Mouse (Mus musculus) splenic B cell, adult 2 months (primary cell): ENCODE data around the gene Fcgr2b.

ENCODE experiments used
- DNase-seq: peaks from one replicate; pipeline ENCODE4 v3.0.0-alpha.2; 2011; ENCODE audit warnings: low read depth, low spot score
- H3K27me3 ChIP-seq: 2 replicates; pipeline ENCODE4 v1.6.1; 2012; ENCODE audit warnings: mild to moderate bottlenecking, low read length, moderate library complexity, mixed read lengths; ENCODE audit not compliant: control insufficient read depth, poor library complexity, insufficient read depth, severe bottlenecking
- H3K36me3 ChIP-seq: 2 replicates; pipeline ENCODE4 v1.6.1; 2012; ENCODE audit warnings: mild to moderate bottlenecking, low read length, moderate library complexity, mixed read lengths; ENCODE audit not compliant: control insufficient read depth, poor library complexity, insufficient read depth, severe bottlenecking

The Fcgr2b gene

GRCm38 (mm10) chr1:170927378-170927777 lies 49.0 kb downstream of the Fcgr2b start, which contains the start of gene Fcrla:
Fcrla (minus strand) TSS chr1:170927583.
- DNase-seq: peak; percentile 81
- H3K36me3 ChIP-seq: no peaks in the 10 kb centered on the region

DNA sequence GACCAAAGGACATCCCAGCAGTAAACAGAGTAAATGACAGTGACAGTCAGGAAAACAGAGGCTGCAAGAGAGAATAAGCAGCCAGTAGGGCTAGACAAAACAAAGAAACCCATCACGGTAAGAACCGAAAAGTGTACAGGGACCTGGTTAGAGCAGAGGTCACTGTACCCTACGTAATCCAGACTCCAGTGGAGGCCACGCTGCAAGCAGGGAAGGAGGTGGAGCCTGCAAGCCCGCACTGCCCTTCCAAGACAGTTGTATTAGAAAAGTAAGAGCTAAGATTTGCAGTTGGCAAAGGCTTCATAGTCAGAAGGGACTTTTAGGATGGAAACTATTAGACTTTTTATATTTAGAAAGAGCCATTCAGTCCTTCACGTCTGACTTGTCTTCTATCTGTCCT lies 49.4 kb downstream of the Fcgr2b start:
- peak; percentile 50 for DNase-seq
- Histone ChIP-seq H3K36me3 (peaks cover 3% of the 10 kb centered on the region), H3K27me3 (no peaks in the 10 kb centered on the region)

More at GRCm38 (mm10) chr1:170927378-170927777, 49.0 kb downstream of the Fcgr2b start, which contains the start of gene Fcrla:
- H3K27me3 ChIP-seq: no peaks in the 10 kb centered on the region

GRCm38 (mm10) chr1:170924485-170924884 lies 51.9 kb downstream of the Fcgr2b start:
- peak; percentile 84 for DNase-seq
- Histone ChIP-seq H3K27me3 (no peaks in the 10 kb centered on the region), H3K36me3 (peaks cover 22% of the 10 kb centered on the region)

DNA sequence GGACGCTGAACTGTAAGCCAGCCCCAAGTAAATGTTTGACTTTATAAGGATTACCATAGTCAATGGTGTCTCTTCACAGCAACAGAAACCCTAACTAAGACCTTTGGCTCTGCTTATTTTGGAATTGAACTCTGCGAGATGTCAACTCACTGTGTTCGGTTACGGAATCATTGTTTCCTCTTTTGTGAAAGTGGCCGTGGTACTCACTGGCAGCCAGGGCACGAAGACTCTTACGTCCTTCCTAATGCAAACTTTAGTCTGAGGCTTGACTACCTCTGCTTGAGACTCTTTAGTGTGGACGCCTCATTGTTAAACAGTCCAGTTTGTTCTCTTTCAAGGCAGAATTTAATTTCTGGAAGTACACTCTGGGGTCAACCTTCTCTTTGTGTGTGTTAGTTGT lies 57.0 kb downstream of the Fcgr2b start:
- H3K27me3 ChIP-seq: no peaks in the 10 kb centered on the region
- H3K36me3 ChIP-seq: peaks cover 38% of the 10 kb centered on the region
- no peak for DNase-seq

- no peak for DNase-seq
- Histone ChIP-seq H3K36me3 (peaks cover 24% of the 10 kb centered on the region; the same call in 1 of the 2 replicates), H3K27me3 (no peaks in the 10 kb centered on the region)
These were observed 60.7 kb downstream of the Fcgr2b start for GRCm38 (mm10) chr1:170915657-170916056.

- Histone ChIP-seq H3K27me3 (no peaks in the 10 kb centered on the region), H3K36me3 (peaks cover 5% of the 10 kb centered on the region; the same call in 1 of the 2 replicates)
- no peak for DNase-seq
These were observed 63.3 kb downstream of the Fcgr2b start, which contains the start of gene Fcrlb for GRCm38 (mm10) chr1:170912891-170913615. Fcrlb (minus strand) TSS chr1:170912941.

DNA sequence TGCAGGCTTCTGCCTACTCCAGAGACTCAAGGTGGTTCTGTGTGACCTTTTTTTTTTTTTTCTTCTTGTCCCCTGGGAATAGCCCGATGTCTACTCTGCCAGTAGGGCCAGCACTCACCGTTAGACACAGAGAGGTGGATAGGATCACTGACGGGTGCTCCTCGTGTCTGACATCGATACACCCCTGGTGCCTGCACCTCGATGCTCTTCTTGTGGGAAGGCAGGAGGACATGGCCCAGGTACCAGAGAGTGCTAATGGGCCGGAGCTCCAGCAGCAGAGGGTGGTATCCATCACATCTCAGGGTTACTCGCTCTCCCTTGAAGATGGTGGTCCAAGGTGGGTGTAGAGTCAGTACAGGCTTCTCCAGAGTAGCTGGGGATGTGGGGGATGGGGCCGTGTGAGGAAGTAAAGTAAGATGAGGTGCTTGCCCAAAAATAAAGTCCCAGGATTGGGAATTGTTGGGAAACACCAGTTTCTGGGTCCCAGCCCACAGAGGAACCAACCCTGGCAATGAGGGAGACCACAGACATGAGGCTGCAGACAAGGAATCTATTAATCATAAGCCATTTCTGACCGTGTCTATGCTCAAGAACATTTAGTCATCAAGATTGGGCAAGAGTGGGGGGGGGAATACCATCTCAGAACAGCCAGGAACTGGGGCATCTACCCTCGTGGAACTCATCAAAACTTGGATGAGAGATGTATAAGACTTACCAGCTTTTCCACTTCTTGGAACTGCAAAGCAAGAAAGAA lies 64.3 kb downstream of the Fcgr2b start:
- Histone ChIP-seq H3K36me3 (peaks cover under 1% of the 10 kb centered on the region; the same call in 1 of the 2 replicates), H3K27me3 (no peaks in the 10 kb centered on the region)
- DNase-seq: no peak
